Mouse (Mus musculus) liver, embryonic 13.5 days (tissue): ENCODE measurements around the gene Pde4b. TPM values are rescaled to one million over a fixed set of nuclear protein-coding genes. Genes with fewer than 3 reads are reported as not detected.

Source experiments
- ATAC-seq: fragments of 200-750 bp; cut with Nextera tagmentation; 2 replicates; pipeline ENCODE4 v1.8.0; 2017; ENCODE audit warnings: low read depth, mild to moderate bottlenecking, moderate number of reproducible peaks, moderate library complexity
- DNase-seq: peaks from one replicate; pipeline ENCODE4 v3.0.0; 2022
- H3K27ac ChIP-seq: fragments of 300-500 bp; sonication (generic); 2 replicates; pipeline ENCODE4 v1.5.1; 2015; ENCODE audit warnings: moderate library complexity, mild to moderate bottlenecking, inconsistent platforms
- H3K27me3 ChIP-seq: fragments of 300-500 bp; sonication (generic); 2 replicates; pipeline ENCODE4 v1.6.1; 2015; ENCODE audit warnings: mild to moderate bottlenecking, inconsistent platforms
- H3K36me3 ChIP-seq: fragments of 300-500 bp; sonication (generic); 2 replicates; pipeline ENCODE4 v1.6.1; 2015; ENCODE audit warnings: mild to moderate bottlenecking, inconsistent platforms
- H3K4me1 ChIP-seq: fragments of 300-500 bp; sonication (generic); replicated peaks from 2 replicates; pipeline ENCODE4 v1.6.1; 2015; ENCODE audit warnings: inconsistent platforms
- H3K4me2 ChIP-seq: fragments of 300-500 bp; sonication (generic); 2 replicates; pipeline ENCODE4 v1.6.1; 2015; ENCODE audit warnings: inconsistent platforms, mild to moderate bottlenecking, moderate library complexity
- H3K4me3 ChIP-seq: fragments of 300-500 bp; sonication (generic); replicated peaks from 2 replicates; pipeline ENCODE4 v1.5.1; 2015; ENCODE audit warnings: mild to moderate bottlenecking, inconsistent platforms
- H3K9ac ChIP-seq: fragments of 300-500 bp; sonication (generic); 2 replicates; pipeline ENCODE4 v1.6.1; 2015; ENCODE audit warnings: mild to moderate bottlenecking, inconsistent platforms
- H3K9me3 ChIP-seq: fragments of 300-500 bp; sonication (generic); replicated peaks from 2 replicates; pipeline ENCODE4 v1.6.1; 2016; ENCODE audit warnings: inconsistent platforms
- WGBS: fragments of 180-500 bp; shearing (Covaris S2); methylation state at CpG from one replicate; pipeline ENCODE4 v1.1.7; 2015; ENCODE audit not compliant: insufficient replicate concordance; 5-methylcytosine and 5-hydroxymethylcytosine counted together
- polyA plus RNA-seq: library from polyadenylated mRNA; unstranded; fragments of >200 nt; fragmentation: Nextera tagmentation; extraction: Ambion mirVana; gene quantifications from 2 replicates; pipeline ENCODE4 v1.2.1, GENCODE M21; 2015

Gene Pde4b
- polyA plus RNA-seq, 1 experiment from 2014 or later, result 2.2 TPM

- no peaks in the 10 kb centered on the region for H3K9me3 ChIP-seq
- H3K36me3 ChIP-seq, result no peaks in the 10 kb centered on the region
- H3K4me2 ChIP-seq, result peak overlapping the region; percentile 19; the same call in 1 of the 2 replicates
- H3K9ac ChIP-seq, result no peak overlapping the region
- ATAC-seq, result no peak
- no peak for DNase-seq
- H3K4me1 ChIP-seq, result no peaks in the 10 kb centered on the region
- 13% methylated on average over 15 of the region's 15 CpGs for WGBS
- H3K27me3 ChIP-seq, result no peaks in the 10 kb centered on the region
- H3K27ac ChIP-seq, result no peak overlapping the region
- no peak overlapping the region for H3K4me3 ChIP-seq
Measured at GRCm38 (mm10) chr4:102254466-102255294, 167.3 kb downstream of the Pde4b start.

- Histone ChIP-seq H3K27ac (no peak overlapping the region), H3K9me3 (no peaks in the 10 kb centered on the region), H3K36me3 (no peaks in the 10 kb centered on the region), H3K9ac (no peak overlapping the region), H3K4me2 (peak overlapping the region; percentile 19; the same call in 1 of the 2 replicates), H3K4me1 (no peaks in the 10 kb centered on the region), H3K4me3 (no peak overlapping the region), H3K27me3 (no peaks in the 10 kb centered on the region)
- WGBS, result 65% methylated on average over 9 of the region's 9 CpGs
- DNase-seq (no peak), ATAC-seq (no peak)
Measured at GRCm38 (mm10) chr4:102255295-102255670, 167.9 kb downstream of the Pde4b start.

GRCm38 (mm10) chr4:102256170-102256960, 169.0 kb downstream of the Pde4b start:
- ATAC-seq, result no peak
- H3K4me1 ChIP-seq, result no peaks in the 10 kb centered on the region
- WGBS, result 66% methylated on average over 6 of the region's 6 CpGs
- no peak for DNase-seq
- H3K36me3 ChIP-seq, result no peaks in the 10 kb centered on the region
- no peaks in the 10 kb centered on the region for H3K9me3 ChIP-seq
- H3K4me2 ChIP-seq, result no peak overlapping the region
- no peaks in the 10 kb centered on the region for H3K27me3 ChIP-seq
- no peak overlapping the region for H3K27ac ChIP-seq
- H3K4me3 ChIP-seq, result no peak overlapping the region
- no peak overlapping the region for H3K9ac ChIP-seq

GRCm38 (mm10) chr4:102260216-102260615, 172.9 kb downstream of the Pde4b start:
- no peaks in the 10 kb centered on the region for H3K27me3 ChIP-seq
- no peak overlapping the region for H3K27ac ChIP-seq
- H3K9me3 ChIP-seq, result no peaks in the 10 kb centered on the region
- H3K36me3 ChIP-seq, result no peaks in the 10 kb centered on the region
- H3K9ac ChIP-seq, result no peak overlapping the region
- H3K4me3 ChIP-seq, result no peak overlapping the region
- DNase-seq (no peak), ATAC-seq (no peak)
- no peaks in the 10 kb centered on the region for H3K4me1 ChIP-seq
- no peak overlapping the region for H3K4me2 ChIP-seq

- no peak for DNase-seq
- Histone ChIP-seq H3K27me3 (no peaks in the 10 kb centered on the region), H3K4me2 (no peak overlapping the region), H3K9me3 (no peaks in the 10 kb centered on the region), H3K36me3 (no peaks in the 10 kb centered on the region), H3K9ac (no peak overlapping the region), H3K4me3 (no peak overlapping the region), H3K27ac (no peak overlapping the region), H3K4me1 (no peaks in the 10 kb centered on the region)
- no peak for ATAC-seq
- 66% methylated on average over 3 of the region's 3 CpGs for WGBS
Measured at GRCm38 (mm10) chr4:102272313-102272712, 185.0 kb downstream of the Pde4b start.

- ATAC-seq, result no peak
- Histone ChIP-seq H3K27me3 (no peaks in the 10 kb centered on the region), H3K27ac (no peak overlapping the region), H3K9me3 (no peaks in the 10 kb centered on the region), H3K9ac (no peak overlapping the region), H3K4me2 (no peak overlapping the region), H3K4me1 (no peaks in the 10 kb centered on the region), H3K4me3 (no peak overlapping the region), H3K36me3 (no peaks in the 10 kb centered on the region)
- DNase-seq, result no peak
- 54% methylated on average over 4 of the region's 4 CpGs for WGBS
Measured at GRCm38 (mm10) chr4:102272749-102273148, 185.4 kb downstream of the Pde4b start.

- H3K9ac ChIP-seq, result no peak overlapping the region
- 63% methylated on average over 4 of the region's 4 CpGs for WGBS
- ATAC-seq (no peak), DNase-seq (no peak)
- H3K36me3 ChIP-seq, result no peaks in the 10 kb centered on the region
- no peaks in the 10 kb centered on the region for H3K4me1 ChIP-seq
- no peak overlapping the region for H3K27ac ChIP-seq
- no peak overlapping the region for H3K4me3 ChIP-seq
- H3K4me2 ChIP-seq, result no peak overlapping the region
- no peaks in the 10 kb centered on the region for H3K27me3 ChIP-seq
- no peaks in the 10 kb centered on the region for H3K9me3 ChIP-seq
Measured at GRCm38 (mm10) chr4:102275716-102276115, 188.4 kb downstream of the Pde4b start.

- no peaks in the 10 kb centered on the region for H3K4me1 ChIP-seq
- DNase-seq (no peak), ATAC-seq (no peak)
- H3K4me2 ChIP-seq, result no peak overlapping the region
- no peak overlapping the region for H3K27ac ChIP-seq
- 43% methylated on average over 2 of the region's 2 CpGs for WGBS
- H3K9me3 ChIP-seq, result no peaks in the 10 kb centered on the region
- no peaks in the 10 kb centered on the region for H3K27me3 ChIP-seq
- H3K36me3 ChIP-seq, result no peaks in the 10 kb centered on the region
- no peak overlapping the region for H3K4me3 ChIP-seq
- no peak overlapping the region for H3K9ac ChIP-seq
Measured at GRCm38 (mm10) chr4:102278958-102279357, 191.6 kb downstream of the Pde4b start.

- no peak overlapping the region for H3K4me2 ChIP-seq
- no peak for ATAC-seq
- no peaks in the 10 kb centered on the region for H3K9me3 ChIP-seq
- H3K27me3 ChIP-seq, result no peaks in the 10 kb centered on the region
- H3K4me3 ChIP-seq, result no peak overlapping the region
- no peak overlapping the region for H3K9ac ChIP-seq
- DNase-seq, result no peak
- no peaks in the 10 kb centered on the region for H3K36me3 ChIP-seq
- no peak overlapping the region for H3K27ac ChIP-seq
- 73% methylated on average over 6 of the region's 6 CpGs for WGBS
- no peaks in the 10 kb centered on the region for H3K4me1 ChIP-seq
Measured at GRCm38 (mm10) chr4:102287172-102287571, 199.8 kb downstream of the Pde4b start.

GRCm38 (mm10) chr4:102290052-102290734, 202.8 kb downstream of the Pde4b start:
- ATAC-seq (no peak), DNase-seq (no peak)
- Histone ChIP-seq H3K36me3 (no peaks in the 10 kb centered on the region), H3K4me2 (no peak overlapping the region), H3K27me3 (no peaks in the 10 kb centered on the region), H3K9ac (no peak overlapping the region), H3K4me3 (no peak overlapping the region), H3K9me3 (no peaks in the 10 kb centered on the region), H3K27ac (no peak overlapping the region), H3K4me1 (no peaks in the 10 kb centered on the region)
- WGBS, result 32% methylated on average over 6 of the region's 6 CpGs

- H3K9ac ChIP-seq, result no peak overlapping the region
- H3K4me2 ChIP-seq, result no peak overlapping the region
- no peaks in the 10 kb centered on the region for H3K36me3 ChIP-seq
- no peaks in the 10 kb centered on the region for H3K9me3 ChIP-seq
- no peaks in the 10 kb centered on the region for H3K4me1 ChIP-seq
- no peak overlapping the region for H3K4me3 ChIP-seq
- no peaks in the 10 kb centered on the region for H3K27me3 ChIP-seq
- DNase-seq (no peak), ATAC-seq (no peak)
- no peak overlapping the region for H3K27ac ChIP-seq
Measured at GRCm38 (mm10) chr4:102297558-102297957, 210.2 kb downstream of the Pde4b start.
